Mouse (Mus musculus): Measurements from ENCODE around the gene Hira.

Hira gene

DNA sequence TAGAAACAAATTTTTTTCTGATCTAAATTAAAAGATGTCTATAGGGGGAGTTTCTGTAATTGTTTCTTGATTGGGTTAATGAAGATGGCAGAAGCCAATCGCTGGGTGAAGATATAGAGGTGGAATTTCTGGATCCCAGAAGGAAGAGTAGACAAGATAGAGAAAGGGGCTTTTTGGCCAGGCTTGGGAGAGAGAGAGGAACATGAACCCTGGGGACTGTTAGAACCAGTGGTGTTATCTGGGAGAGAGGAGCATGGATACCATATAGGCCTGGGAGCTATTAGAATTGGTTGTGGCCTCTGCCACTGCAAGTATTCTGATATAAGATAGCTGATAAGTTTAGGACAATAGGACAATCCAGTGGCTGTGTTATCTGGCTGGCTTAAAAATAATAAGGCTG lies 136.7 kb downstream of the Hira start:
- DNase-seq (ENCODE audit: low read depth, low spot score) = no peak

DNA sequence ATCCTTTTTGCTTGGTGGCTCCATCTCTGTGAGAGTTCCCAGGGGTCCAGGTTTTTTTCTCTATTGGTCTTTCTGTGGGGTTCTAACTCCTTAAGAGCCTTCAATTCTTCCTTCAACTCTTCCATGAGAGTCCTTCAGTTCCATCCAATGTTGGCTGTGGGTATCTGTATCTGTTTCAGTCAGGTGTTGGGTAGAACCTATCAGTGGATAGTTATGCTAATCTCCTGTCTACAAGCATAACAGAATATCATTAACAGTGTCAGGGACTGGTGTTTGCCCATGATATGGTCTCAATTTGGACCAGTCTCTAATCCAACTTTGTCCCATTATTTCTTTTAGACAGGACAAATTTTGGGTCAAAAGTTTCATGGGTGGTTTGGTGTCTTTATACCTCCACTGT lies 137.8 kb downstream of the Hira start:
- DNase-seq (ENCODE audit: low read depth, low spot score) = no peak

All from forelimb bud, embryonic 11.5 days (tissue).